Mouse (Mus musculus): Measurements from ENCODE around the gene Cdk4. TPM values are rescaled to one million over a fixed set of nuclear protein-coding genes. Genes with fewer than 3 reads are reported as not detected.

Cdk4 gene
- total and polyA plus RNA-seq, 3 experiments = 106 to 233 (median 166) TPM

DNA sequence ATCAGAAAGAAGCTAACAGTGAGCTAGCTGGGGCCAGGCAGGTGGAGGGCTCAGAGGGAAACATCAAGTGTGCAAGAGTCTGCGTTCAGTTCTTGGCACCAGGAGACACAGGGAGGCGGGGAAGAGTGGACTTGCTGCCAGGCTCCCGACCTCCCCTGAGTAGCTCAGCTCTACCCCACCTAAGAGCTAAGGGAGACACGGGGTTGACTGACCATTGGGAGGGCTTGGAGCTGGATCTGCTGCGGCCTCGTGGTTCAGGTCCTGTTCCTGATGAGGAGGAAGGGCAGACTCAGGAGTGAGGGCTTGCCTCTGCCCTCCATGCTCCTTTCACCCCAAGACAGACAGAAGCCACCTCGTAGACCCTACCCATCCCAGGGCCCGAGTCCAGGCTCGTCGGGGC lies 35.9 kb downstream of the Cdk4 start:
- DNase-seq = no peak

DNA sequence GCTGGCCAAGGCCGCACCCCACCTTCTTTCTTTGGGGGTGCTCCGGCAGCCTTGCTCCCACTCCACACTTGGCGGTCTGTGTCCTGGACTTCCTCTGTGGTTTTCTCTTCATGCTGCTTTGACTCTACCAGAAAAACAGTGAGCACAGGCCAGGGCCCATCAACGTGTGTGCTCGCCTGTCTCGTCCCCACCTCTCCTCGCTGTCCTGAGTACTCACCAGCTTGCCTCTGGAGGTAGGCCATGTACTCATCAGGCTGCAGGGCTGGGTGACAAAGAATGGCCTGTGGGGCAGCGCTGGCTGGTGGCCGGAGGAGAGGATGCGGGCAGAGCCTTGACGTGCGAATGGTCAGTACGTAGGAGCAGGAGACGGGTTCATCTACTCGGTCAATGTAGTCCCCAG lies 36.5 kb downstream of the Cdk4 start:
- DNase-seq = no peak

DNA sequence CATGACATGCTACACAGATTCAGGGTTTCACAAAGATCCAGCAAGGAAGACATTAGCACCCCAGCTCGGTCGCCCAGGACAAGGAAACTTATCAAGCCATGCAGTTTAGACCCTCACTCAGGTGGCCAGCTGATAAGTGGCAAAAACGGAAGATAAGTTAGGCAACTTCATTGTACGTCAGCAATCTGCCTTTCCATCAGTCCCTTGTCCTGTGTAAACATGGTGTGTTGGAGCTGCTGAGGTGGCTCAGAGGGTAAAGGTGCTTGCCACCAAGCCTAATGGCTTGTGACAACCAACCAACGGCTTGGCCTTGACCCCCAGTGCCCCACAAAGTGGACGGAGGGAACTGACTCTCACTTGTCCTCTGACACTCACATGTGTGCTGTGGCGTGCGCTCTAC lies 37.1 kb downstream of the Cdk4 start:
- DNase-seq = no peak

DNA sequence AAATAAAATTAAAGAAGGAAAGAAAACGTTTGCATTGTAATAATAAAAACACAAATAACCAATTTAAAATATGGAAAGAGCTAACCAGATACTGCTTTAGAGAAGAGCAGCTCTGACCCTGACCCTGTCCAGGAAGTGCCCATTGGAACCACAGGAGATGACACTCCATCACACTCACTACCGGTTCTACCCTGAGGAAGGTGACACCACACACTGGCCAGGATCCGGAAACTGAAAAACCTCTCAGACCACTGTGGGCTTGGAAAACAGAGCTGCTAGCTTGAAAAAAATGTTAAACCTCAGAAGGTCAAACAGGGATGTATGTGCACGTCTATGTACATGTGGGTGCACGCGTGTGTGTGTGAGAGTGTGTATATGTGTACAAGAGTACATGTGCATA lies 37.8 kb downstream of the Cdk4 start:
- DNase-seq = no peak

DNA sequence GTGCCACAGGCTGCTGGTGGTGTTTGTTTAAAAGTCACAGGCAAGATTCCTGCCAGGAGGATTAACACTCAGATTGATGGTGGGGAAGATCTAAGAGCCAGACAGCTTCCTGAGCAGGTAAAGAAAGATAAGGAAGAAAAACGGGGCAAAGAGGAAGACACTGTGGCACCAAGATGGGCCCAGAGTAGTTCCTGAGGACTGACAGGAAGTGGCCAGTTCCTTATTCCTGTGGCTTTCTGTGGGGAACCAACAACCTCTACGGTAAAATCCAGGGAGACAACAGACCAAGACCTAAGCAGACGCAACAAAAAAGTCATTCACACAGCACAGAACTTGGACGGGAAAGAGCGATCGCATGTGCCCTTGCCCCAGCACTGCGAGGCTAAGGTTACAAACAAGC lies 40.3 kb downstream of the Cdk4 start:
- DNase-seq = no peak

DNA sequence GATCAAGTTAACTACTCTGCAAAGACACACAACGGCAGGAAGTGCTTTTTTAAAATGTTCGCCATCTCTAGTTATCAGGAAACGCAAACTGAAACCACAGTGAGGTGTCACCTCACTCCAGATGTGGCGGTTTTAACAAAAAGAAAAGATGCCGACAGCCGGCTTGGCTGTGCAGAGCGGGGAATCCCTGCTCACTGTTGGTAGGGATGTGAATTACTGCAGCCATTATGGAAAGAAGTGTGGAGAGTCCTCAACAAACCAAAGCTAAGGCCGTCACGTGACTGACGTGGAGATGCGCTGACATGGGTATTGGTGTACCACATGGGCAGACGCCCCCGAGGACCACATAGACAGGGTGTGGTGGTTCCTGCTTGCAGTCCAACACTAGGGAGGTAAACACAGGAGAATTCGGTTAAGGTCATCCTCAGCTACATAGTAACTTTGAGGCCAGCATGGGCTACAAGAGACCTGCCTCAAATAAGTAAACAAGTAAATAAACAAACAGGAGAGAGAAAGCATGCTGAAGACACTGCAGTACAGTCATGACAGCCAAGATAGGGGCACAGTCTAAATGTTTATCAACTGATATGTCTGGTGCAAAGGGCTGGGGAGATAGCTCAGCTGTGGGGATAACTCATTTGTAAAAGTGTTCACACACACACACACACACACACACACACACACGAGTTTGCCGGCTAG lies 44.4 kb downstream of the Cdk4 start:
- no peak for DNase-seq

DNA sequence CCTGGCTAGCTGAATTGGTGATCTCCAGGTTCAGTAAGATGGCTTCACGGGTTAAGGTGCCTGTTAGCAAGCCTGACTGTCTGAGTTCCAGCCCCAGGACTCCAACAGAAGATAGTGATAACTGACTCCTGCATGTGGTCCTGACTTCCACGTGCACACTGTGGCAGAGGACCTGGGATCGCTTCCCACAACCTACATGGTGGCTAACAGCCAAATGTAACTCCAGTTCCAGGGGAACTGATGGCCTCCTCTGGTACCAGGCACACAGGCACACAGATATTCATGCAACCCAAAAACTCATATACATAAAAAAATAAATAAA lies 44.9 kb downstream of the Cdk4 start:
- DNase-seq = no peak

DNA sequence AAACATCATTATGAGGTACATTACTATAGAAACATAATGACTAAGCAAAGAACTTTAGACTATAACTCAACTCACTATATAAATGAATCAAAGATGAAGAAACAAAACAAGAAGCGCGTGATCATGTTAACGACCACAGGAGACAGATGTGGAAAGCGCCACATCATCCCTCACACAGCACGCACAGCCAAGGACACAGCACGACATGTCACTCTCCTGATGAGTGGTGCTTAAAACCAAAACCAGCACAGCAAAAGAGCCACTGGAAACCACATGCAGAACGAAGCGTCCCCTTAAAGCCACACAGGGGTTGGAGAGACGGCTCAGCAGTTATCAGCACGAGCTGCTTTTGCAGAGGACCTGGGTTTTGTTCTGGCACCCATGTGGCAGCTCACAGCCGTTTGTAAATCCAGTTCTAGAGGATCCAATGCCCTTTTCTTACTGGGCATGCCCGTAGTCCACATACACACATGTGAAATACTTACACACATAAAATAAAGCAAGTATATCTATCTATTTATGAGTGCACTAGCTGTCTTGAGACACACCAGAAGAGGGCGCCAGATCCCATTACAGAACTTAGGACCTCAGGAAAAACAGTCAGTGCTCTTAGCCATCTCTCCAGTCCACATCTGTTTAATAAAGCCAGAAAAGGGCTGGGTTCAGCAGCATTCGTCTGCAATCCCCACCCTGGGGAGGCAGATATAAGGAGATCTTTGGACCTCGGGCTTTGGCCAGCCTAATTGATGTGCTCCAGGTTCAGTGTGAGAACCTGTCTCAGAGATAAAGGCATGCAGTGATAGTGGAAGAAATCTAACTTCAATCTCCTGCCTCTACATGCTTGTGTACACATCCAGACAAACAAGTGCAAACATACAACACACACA lies 47.9 kb downstream of the Cdk4 start:
- no peak for DNase-seq

DNA sequence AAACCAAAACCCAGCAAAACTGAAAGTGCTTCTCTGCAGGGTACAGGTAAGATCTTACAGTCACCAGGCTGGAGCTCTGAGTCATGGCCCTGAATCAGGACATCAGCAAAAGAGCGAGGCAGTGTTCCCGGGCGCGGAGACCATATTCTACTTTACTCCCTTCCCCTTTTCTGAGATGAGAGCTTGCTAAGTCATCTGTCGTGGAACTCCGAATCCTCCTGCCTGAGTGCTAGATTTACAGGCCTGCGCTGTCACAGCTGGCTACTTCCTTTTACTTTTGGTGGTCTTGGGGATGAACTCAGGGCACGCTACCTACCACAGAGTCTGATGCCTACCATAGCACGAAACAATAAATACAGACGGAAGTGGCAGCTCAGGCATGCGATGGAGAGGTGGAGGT lies 51.1 kb downstream of the Cdk4 start:
- DNase-seq = no peak

DNA sequence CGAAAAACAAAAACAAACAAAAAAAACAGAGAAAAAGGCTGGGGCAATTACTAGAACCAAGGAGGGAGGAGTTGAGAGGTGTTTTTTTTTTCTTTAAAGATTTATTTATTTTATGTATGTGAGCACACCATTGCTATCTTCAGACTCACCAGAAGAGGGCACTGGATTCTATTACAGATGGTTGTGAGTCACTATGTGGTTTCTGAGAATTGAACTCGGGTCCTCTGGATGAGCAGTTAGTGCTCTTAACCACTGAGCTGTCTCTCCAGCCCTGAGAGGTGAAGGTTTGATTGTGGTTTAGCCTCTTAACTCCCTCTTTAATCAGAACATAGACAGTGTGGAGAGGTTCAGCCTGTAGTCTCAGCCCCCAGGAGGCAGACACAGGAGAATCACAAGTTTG lies 51.7 kb downstream of the Cdk4 start:
- no peak for DNase-seq

Other genes starting within 250 kb of the Cdk4 start
- 1 to 10 TPM; 3.9 to 5.6 TPM for gene Atp23, start 162.2 kb upstream of the Cdk4 start, total RNA-seq (2021)
- gene Atp23, start 162.2 kb upstream of the Cdk4 start, polyA plus RNA-seq (2012; rRNA removed) = 8.2 and 9.9 TPM in 2 replicates
- gene Ctdsp2, start 84.8 kb upstream of the Cdk4 start, total RNA-seq (2021) = 100 to 1,000 TPM in 1 of 2 experiments, 10 to 100 TPM in 1; 75.0 to 119 TPM
- 98.8 and 100 TPM in 2 replicates for gene Ctdsp2, start 84.8 kb upstream of the Cdk4 start, polyA plus RNA-seq (2012; rRNA removed)
- gene Avil, start 62.8 kb upstream of the Cdk4 start, total RNA-seq (2021) = 1 to 10 TPM; 4.0 to 5.3 TPM
- 0.19 and 0.21 TPM in 2 replicates for gene Avil, start 62.8 kb upstream of the Cdk4 start, polyA plus RNA-seq (2012; rRNA removed)
- 10 to 100 TPM; 42.2 to 67.9 TPM for gene Tsfm, start 32.7 kb upstream of the Cdk4 start, total RNA-seq (2021)
- gene Tsfm, start 32.7 kb upstream of the Cdk4 start, polyA plus RNA-seq (2012; rRNA removed) = 55.0 and 68.9 TPM in 2 replicates
- gene Mettl1, start 22.1 kb upstream of the Cdk4 start, total RNA-seq (2021) = 10 to 100 TPM; 17.7 to 23.0 TPM
- gene Mettl1, start 22.1 kb upstream of the Cdk4 start, polyA plus RNA-seq (2012; rRNA removed) = 18.2 and 23.7 TPM in 2 replicates
- gene Eef1akmt3, start 22.0 kb upstream of the Cdk4 start, total RNA-seq (2021) = under 1 TPM; 0.14 to 0.69 TPM
- 0.18 and 0.23 TPM in 2 replicates for gene Eef1akmt3, start 22.0 kb upstream of the Cdk4 start, polyA plus RNA-seq (2012; rRNA removed)
- under 1 TPM; 0.28 to 0.61 TPM for gene Cyp27b1, start 15.3 kb upstream of the Cdk4 start, total RNA-seq (2021)
- gene Cyp27b1, start 15.3 kb upstream of the Cdk4 start, polyA plus RNA-seq (2012; rRNA removed) = 0.28 and 0.35 TPM in 2 replicates
- 10 to 100 TPM in 1 of 2 experiments, 1 to 10 TPM in 1; 5.4 to 12.2 TPM for gene March9, start 3.4 kb upstream of the Cdk4 start, total RNA-seq (2021)
- 20.1 and 20.6 TPM in 2 replicates for gene March9, start 3.4 kb upstream of the Cdk4 start, polyA plus RNA-seq (2012; rRNA removed)
- gene Tspan31, start 6.7 kb downstream of the Cdk4 start, total RNA-seq (2021) = 100 to 1,000 TPM; 115 to 129 TPM
- gene Tspan31, start 6.7 kb downstream of the Cdk4 start, polyA plus RNA-seq (2012; rRNA removed) = 53.3 and 62.3 TPM in 2 replicates
- gene Agap2, start 11.8 kb downstream of the Cdk4 start, total RNA-seq (2021) = 1 to 10 TPM; 2.2 to 3.8 TPM
- 8.7 and 9.8 TPM in 2 replicates for gene Agap2, start 11.8 kb downstream of the Cdk4 start, polyA plus RNA-seq (2012; rRNA removed)
- gene Os9, start 57.6 kb downstream of the Cdk4 start, total RNA-seq (2021) = 100 to 1,000 TPM; 127 to 147 TPM
- 82.2 and 108 TPM in 2 replicates for gene Os9, start 57.6 kb downstream of the Cdk4 start, polyA plus RNA-seq (2012; rRNA removed)
- gene B4galnt1, start 101.7 kb downstream of the Cdk4 start, total RNA-seq (2021) = 10 to 100 TPM in 1 of 2 experiments, 1 to 10 TPM in 1; 8.3 to 11.6 TPM
- gene B4galnt1, start 101.7 kb downstream of the Cdk4 start, polyA plus RNA-seq (2012; rRNA removed) = 17.8 and 19.1 TPM in 2 replicates
- gene Slc26a10, start 117.1 kb downstream of the Cdk4 start, total RNA-seq (2021) = under 1 TPM; 0.35 to 0.58 TPM
- 1.1 and 2.4 TPM in 2 replicates for gene Slc26a10, start 117.1 kb downstream of the Cdk4 start, polyA plus RNA-seq (2012; rRNA removed)
- 10 to 100 TPM; 16.0 to 25.8 TPM for gene Arhgef25, start 126.5 kb downstream of the Cdk4 start, total RNA-seq (2021)
- gene Arhgef25, start 126.5 kb downstream of the Cdk4 start, polyA plus RNA-seq (2012; rRNA removed) = 41.3 and 44.9 TPM in 2 replicates
- gene Dtx3, start 132.2 kb downstream of the Cdk4 start, total RNA-seq (2021) = 10 to 100 TPM; 53.6 to 75.7 TPM
- 203 and 219 TPM in 2 replicates for gene Dtx3, start 132.2 kb downstream of the Cdk4 start, polyA plus RNA-seq (2012; rRNA removed)
- gene Pip4k2c, start 148.1 kb downstream of the Cdk4 start, total RNA-seq (2021) = 10 to 100 TPM; 41.6 to 47.8 TPM
- gene Pip4k2c, start 148.1 kb downstream of the Cdk4 start, polyA plus RNA-seq (2012; rRNA removed) = 21.7 and 22.5 TPM in 2 replicates
- 1 to 10 TPM; 6.2 to 7.8 TPM for gene Kif5a, start 199.8 kb downstream of the Cdk4 start, total RNA-seq (2021)
- gene Kif5a, start 199.8 kb downstream of the Cdk4 start, polyA plus RNA-seq (2012; rRNA removed) = 28.9 and 30.1 TPM in 2 replicates
- 100 to 1,000 TPM; 149 to 168 TPM for gene Dctn2, start 202.8 kb downstream of the Cdk4 start, total RNA-seq (2021)
- gene Dctn2, start 202.8 kb downstream of the Cdk4 start, polyA plus RNA-seq (2012; rRNA removed) = 205 and 234 TPM in 2 replicates
- 10 to 100 TPM; 39.7 to 45.0 TPM for gene Mbd6, start 225.5 kb downstream of the Cdk4 start, total RNA-seq (2021)
- gene Mbd6, start 225.5 kb downstream of the Cdk4 start, polyA plus RNA-seq (2012; rRNA removed) = 99.9 and 105 TPM in 2 replicates
- 100 to 1,000 TPM; 106 to 128 TPM for gene Mars, start 248.3 kb downstream of the Cdk4 start, total RNA-seq (2021)
- gene Mars, start 248.3 kb downstream of the Cdk4 start, polyA plus RNA-seq (2012; rRNA removed) = 90.6 and 111 TPM in 2 replicates

Data from adrenal gland, adult 2 months (tissue).